Mouse (Mus musculus): ENCODE data around the gene Cngb1. TPM values are rescaled to one million over a fixed set of nuclear protein-coding genes. Genes with fewer than 3 reads are reported as not detected.

Cngb1 gene
- polyA plus RNA-seq, 1 experiment from 2014 or later: 0.81 TPM

GRCm38 (mm10) chr8:95223969-95224368, 82.4 kb downstream of the Cngb1 start:
- H3K4me1 ChIP-seq (replicated peaks; ENCODE audit: control insufficient read depth, insufficient read depth, low read length): peaks cover 10% of the 10 kb centered on the region
- 86% methylated on average over 5 of the region's 5 CpGs for WGBS
- no peak overlapping the region for H3K4me3 ChIP-seq (ENCODE audit: low read depth, low read length)
- no peaks in the 10 kb centered on the region for H3K9me3 ChIP-seq (ENCODE audit: control insufficient read depth, low read length)
- no peaks in the 10 kb centered on the region for H3K36me3 ChIP-seq (ENCODE audit: control insufficient read depth, insufficient read depth, low read length)
- H3K4me2 ChIP-seq (ENCODE audit: low read length): no peak overlapping the region
- no peaks in the 10 kb centered on the region for H3K27me3 ChIP-seq (replicated peaks; ENCODE audit: control insufficient read depth, insufficient read depth, low read length)
- DNase-seq (ENCODE audit: low spot score) (no peak), ATAC-seq (replicated peaks; ENCODE audit: low FRiP score, low TSS enrichment, low read depth) (no peak)
- H3K9ac ChIP-seq (ENCODE audit: low read length): no peak overlapping the region
- no peak overlapping the region for H3K27ac ChIP-seq (ENCODE audit: low read depth)

GRCm38 (mm10) chr8:95221045-95221444, 85.3 kb downstream of the Cngb1 start:
- H3K36me3 ChIP-seq (ENCODE audit: control insufficient read depth, insufficient read depth, low read length): no peaks in the 10 kb centered on the region
- no peak overlapping the region for H3K4me2 ChIP-seq (ENCODE audit: low read length)
- WGBS: 27% methylated on average over 2 of the region's 2 CpGs
- H3K27me3 ChIP-seq (replicated peaks; ENCODE audit: control insufficient read depth, insufficient read depth, low read length): no peaks in the 10 kb centered on the region
- DNase-seq (ENCODE audit: low spot score) (no peak), ATAC-seq (replicated peaks; ENCODE audit: low FRiP score, low TSS enrichment, low read depth) (peak; percentile 60; the same call in 1 of the 2 replicates)
- H3K9me3 ChIP-seq (ENCODE audit: control insufficient read depth, low read length): no peaks in the 10 kb centered on the region
- no peak overlapping the region for H3K27ac ChIP-seq (ENCODE audit: low read depth)
- H3K4me1 ChIP-seq (replicated peaks; ENCODE audit: control insufficient read depth, insufficient read depth, low read length): peaks cover 10% of the 10 kb centered on the region
- no peak overlapping the region for H3K4me3 ChIP-seq (ENCODE audit: low read depth, low read length)
- H3K9ac ChIP-seq (ENCODE audit: low read length): no peak overlapping the region

DNA sequence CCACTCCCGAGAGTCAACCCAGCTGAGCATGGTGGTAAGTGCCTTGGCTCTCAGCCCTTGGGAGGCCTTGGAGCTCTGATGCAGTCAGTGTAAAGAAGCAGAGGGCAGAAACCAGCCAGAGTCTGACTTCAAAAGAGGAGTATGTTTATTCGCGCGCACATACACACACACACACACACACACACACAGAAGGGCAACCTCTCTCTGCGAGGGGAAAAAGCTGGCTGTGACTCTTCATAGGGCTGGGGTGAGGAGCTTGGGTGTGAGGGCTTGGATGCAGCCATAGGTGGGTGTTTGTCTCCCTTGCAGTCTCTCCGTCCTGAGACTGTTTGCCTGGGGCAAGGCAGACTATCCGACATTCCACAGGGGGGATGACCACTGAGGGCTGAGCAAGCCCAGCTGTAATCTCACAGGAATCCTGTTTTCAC, 85.8 kb downstream of the Cngb1 start:
- no peaks in the 10 kb centered on the region for H3K36me3 ChIP-seq (ENCODE audit: control insufficient read depth, insufficient read depth, low read length)
- DNase-seq (ENCODE audit: low spot score): no peak

GRCm38 (mm10) chr8:95219623-95220022, 86.8 kb downstream of the Cngb1 start:
- no peaks in the 10 kb centered on the region for H3K27me3 ChIP-seq (replicated peaks; ENCODE audit: control insufficient read depth, insufficient read depth, low read length)
- no peak for ATAC-seq (replicated peaks; ENCODE audit: low FRiP score, low TSS enrichment, low read depth)
- H3K4me2 ChIP-seq (ENCODE audit: low read length): no peak overlapping the region
- peaks cover 10% of the 10 kb centered on the region for H3K4me1 ChIP-seq (replicated peaks; ENCODE audit: control insufficient read depth, insufficient read depth, low read length)
- H3K9me3 ChIP-seq (ENCODE audit: control insufficient read depth, low read length): no peaks in the 10 kb centered on the region
- no peak overlapping the region for H3K9ac ChIP-seq (ENCODE audit: low read length)
- H3K4me3 ChIP-seq (ENCODE audit: low read depth, low read length): no peak overlapping the region
- WGBS: 93% methylated on average over 8 of the region's 8 CpGs
- H3K27ac ChIP-seq (ENCODE audit: low read depth): no peak overlapping the region
- no peak for DNase-seq (ENCODE audit: low spot score)
- H3K36me3 ChIP-seq (ENCODE audit: control insufficient read depth, insufficient read depth, low read length): no peaks in the 10 kb centered on the region

More for the DNA sequence above, 85.8 kb downstream of the Cngb1 start:
- H3K9ac ChIP-seq (ENCODE audit: low read length): no peak overlapping the region
- H3K27ac ChIP-seq (ENCODE audit: low read depth): no peak overlapping the region; the same call in 1 of the 2 replicates
- H3K9me3 ChIP-seq (ENCODE audit: control insufficient read depth, low read length): no peaks in the 10 kb centered on the region
- no peaks in the 10 kb centered on the region for H3K27me3 ChIP-seq (replicated peaks; ENCODE audit: control insufficient read depth, insufficient read depth, low read length)
- no peak overlapping the region for H3K4me2 ChIP-seq (ENCODE audit: low read length)
- ATAC-seq (replicated peaks; ENCODE audit: low FRiP score, low TSS enrichment, low read depth): no peak; the same call in 1 of the 2 replicates
- no peak overlapping the region for H3K4me3 ChIP-seq (ENCODE audit: low read depth, low read length)
- WGBS: 25% methylated on average over 7 of the region's 7 CpGs
- peaks cover 10% of the 10 kb centered on the region for H3K4me1 ChIP-seq (replicated peaks; ENCODE audit: control insufficient read depth, insufficient read depth, low read length)

DNA sequence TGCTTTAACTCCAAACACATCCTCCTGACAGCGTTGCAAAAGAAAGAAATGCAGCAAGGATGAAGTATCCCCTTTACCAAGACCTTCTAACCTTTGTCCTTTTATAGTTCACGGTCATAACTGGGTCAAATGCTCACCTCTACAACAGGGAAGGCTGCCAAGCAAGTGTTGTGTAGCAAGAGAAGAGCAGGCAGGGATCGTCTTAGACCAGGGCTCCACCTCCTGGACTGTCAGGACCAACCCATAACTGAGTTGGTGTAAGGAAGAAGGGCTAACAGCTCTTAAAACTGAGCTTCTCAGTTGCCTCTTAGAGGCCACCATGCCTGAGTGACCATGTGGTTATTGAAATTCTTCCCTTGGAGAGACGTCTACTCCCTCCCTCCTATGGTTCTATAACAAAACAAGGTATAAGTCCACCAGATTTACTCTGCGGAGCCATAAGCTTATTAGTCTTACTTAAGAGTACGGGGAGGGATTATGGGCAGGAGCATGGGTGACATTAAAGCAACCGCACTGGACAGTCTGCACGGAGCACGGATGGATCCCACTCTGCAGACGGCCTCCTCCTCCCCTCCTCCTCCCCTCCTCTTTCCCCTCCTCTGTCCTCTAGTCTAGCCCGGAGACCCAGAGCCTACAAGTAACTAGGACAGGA, 90.5 kb downstream of the Cngb1 start:
- Histone ChIP-seq H3K27me3 (replicated peaks; ENCODE audit: control insufficient read depth, insufficient read depth, low read length) (no peaks in the 10 kb centered on the region), H3K27ac (ENCODE audit: low read depth) (no peak overlapping the region), H3K9ac (ENCODE audit: low read length) (no peak overlapping the region), H3K4me2 (ENCODE audit: low read length) (no peak overlapping the region), H3K9me3 (ENCODE audit: control insufficient read depth, low read length) (no peaks in the 10 kb centered on the region), H3K36me3 (ENCODE audit: control insufficient read depth, insufficient read depth, low read length) (no peaks in the 10 kb centered on the region), H3K4me1 (replicated peaks; ENCODE audit: control insufficient read depth, insufficient read depth, low read length) (peaks cover 6% of the 10 kb centered on the region), H3K4me3 (ENCODE audit: low read depth, low read length) (no peak overlapping the region)
- ATAC-seq (replicated peaks; ENCODE audit: low FRiP score, low TSS enrichment, low read depth) (no peak), DNase-seq (ENCODE audit: low spot score) (no peak)
- 74% methylated on average over 11 of the region's 11 CpGs for WGBS

DNA sequence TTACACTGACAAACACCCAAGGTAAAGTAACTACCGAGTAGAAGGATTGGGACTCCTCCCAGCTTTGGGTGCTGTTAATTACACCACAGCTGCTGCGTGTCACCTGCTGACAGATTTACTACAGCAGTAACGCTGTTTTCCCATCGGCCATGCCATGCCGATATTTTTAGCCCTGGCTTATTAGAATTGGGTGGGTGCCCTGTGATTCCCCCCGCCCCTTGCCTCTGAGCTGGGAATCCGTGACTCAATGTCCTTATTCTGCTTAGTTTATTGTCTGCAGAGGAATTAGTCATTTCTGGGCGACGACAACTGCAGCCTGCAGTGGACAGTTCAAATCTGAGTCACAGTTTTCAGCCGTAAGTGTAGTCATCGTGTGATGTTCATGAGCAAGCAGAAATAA, 96.5 kb downstream of the Cngb1 start:
- Histone ChIP-seq H3K4me1 (replicated peaks; ENCODE audit: control insufficient read depth, insufficient read depth, low read length) (peaks cover 3% of the 10 kb centered on the region; the same call in 1 of the 2 replicates), H3K36me3 (ENCODE audit: control insufficient read depth, insufficient read depth, low read length) (no peaks in the 10 kb centered on the region), H3K9ac (ENCODE audit: low read length) (no peak overlapping the region), H3K27ac (ENCODE audit: low read depth) (no peak overlapping the region), H3K4me3 (ENCODE audit: low read depth, low read length) (no peak overlapping the region), H3K9me3 (ENCODE audit: control insufficient read depth, low read length) (no peaks in the 10 kb centered on the region), H3K4me2 (ENCODE audit: low read length) (0 out of 2 replicates have a peak overlapping the region, but pooled peaks have one; percentile 18), H3K27me3 (replicated peaks; ENCODE audit: control insufficient read depth, insufficient read depth, low read length) (no peaks in the 10 kb centered on the region)
- DNase-seq (ENCODE audit: low spot score) (peak; percentile 59), ATAC-seq (replicated peaks; ENCODE audit: low FRiP score, low TSS enrichment, low read depth) (no peak)
- 16% methylated on average over 11 of the region's 11 CpGs for WGBS

- Histone ChIP-seq H3K36me3 (ENCODE audit: control insufficient read depth, insufficient read depth, low read length) (no peaks in the 10 kb centered on the region), H3K4me3 (ENCODE audit: low read depth, low read length) (no peak overlapping the region), H3K27me3 (replicated peaks; ENCODE audit: control insufficient read depth, insufficient read depth, low read length) (no peaks in the 10 kb centered on the region), H3K9me3 (ENCODE audit: control insufficient read depth, low read length) (no peaks in the 10 kb centered on the region), H3K4me2 (ENCODE audit: low read length) (no peak overlapping the region), H3K27ac (ENCODE audit: low read depth) (no peak overlapping the region), H3K9ac (ENCODE audit: low read length) (no peak overlapping the region), H3K4me1 (replicated peaks; ENCODE audit: control insufficient read depth, insufficient read depth, low read length) (peaks cover 3% of the 10 kb centered on the region; the same call in 1 of the 2 replicates)
- ATAC-seq (replicated peaks; ENCODE audit: low FRiP score, low TSS enrichment, low read depth) (no peak), DNase-seq (ENCODE audit: low spot score) (no peak)
- 13% methylated on average over 8 of the region's 8 CpGs for WGBS
Measured at GRCm38 (mm10) chr8:95205946-95206345, 100.4 kb downstream of the Cngb1 start.

GRCm38 (mm10) chr8:95204039-95204380, 102.4 kb downstream of the Cngb1 start:
- no peaks in the 10 kb centered on the region for H3K36me3 ChIP-seq (ENCODE audit: control insufficient read depth, insufficient read depth, low read length)
- 16% methylated on average over 10 of the region's 10 CpGs for WGBS
- no peaks in the 10 kb centered on the region for H3K9me3 ChIP-seq (ENCODE audit: control insufficient read depth, low read length)
- no peak overlapping the region for H3K27ac ChIP-seq (ENCODE audit: low read depth)
- H3K9ac ChIP-seq (ENCODE audit: low read length): no peak overlapping the region
- no peaks in the 10 kb centered on the region for H3K27me3 ChIP-seq (replicated peaks; ENCODE audit: control insufficient read depth, insufficient read depth, low read length)
- H3K4me3 ChIP-seq (ENCODE audit: low read depth, low read length): no peak overlapping the region
- H3K4me2 ChIP-seq (ENCODE audit: low read length): no peak overlapping the region
- H3K4me1 ChIP-seq (replicated peaks; ENCODE audit: control insufficient read depth, insufficient read depth, low read length): no peaks in the 10 kb centered on the region
- ATAC-seq (replicated peaks; ENCODE audit: low FRiP score, low TSS enrichment, low read depth) (peak; percentile 74), DNase-seq (ENCODE audit: low spot score) (peak; percentile 87)
